Mouse (Mus musculus): ENCODE results near the gene Pigu. TPM values are rescaled to one million over a fixed set of nuclear protein-coding genes. Genes with fewer than 3 reads are reported as not detected.
A peak's percentile ranks its signal among the peaks of the same experiment; 100 is the strongest.

Gene Pigu
- total RNA-seq, 2 experiments from 2014 or later, result 36.1 to 38.3 TPM

DNA sequence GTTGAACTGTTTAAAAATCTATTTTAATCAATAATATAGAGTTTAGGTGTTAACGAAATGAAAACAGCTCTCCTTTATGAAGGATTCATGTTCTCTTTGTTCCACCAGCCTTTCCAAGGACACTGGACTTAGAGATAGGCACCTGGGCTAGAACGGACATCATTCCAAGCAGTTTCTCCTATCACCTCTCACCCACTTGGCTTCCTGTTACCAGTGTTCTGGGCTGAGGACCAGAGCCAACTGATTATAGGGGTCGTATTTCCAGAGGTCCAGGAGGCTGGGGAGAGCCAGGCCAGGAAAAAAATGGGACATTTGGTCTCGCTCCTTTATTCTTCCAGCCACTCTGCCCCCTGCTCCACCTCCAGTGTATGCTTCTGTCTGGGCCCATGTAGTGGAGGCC, 15.2 kb upstream of the Pigu start:
- intact Hi-C loops (cut with DNase I), result no loop called here
- peak; percentile 66 to 76 for DNase-seq

DNA sequence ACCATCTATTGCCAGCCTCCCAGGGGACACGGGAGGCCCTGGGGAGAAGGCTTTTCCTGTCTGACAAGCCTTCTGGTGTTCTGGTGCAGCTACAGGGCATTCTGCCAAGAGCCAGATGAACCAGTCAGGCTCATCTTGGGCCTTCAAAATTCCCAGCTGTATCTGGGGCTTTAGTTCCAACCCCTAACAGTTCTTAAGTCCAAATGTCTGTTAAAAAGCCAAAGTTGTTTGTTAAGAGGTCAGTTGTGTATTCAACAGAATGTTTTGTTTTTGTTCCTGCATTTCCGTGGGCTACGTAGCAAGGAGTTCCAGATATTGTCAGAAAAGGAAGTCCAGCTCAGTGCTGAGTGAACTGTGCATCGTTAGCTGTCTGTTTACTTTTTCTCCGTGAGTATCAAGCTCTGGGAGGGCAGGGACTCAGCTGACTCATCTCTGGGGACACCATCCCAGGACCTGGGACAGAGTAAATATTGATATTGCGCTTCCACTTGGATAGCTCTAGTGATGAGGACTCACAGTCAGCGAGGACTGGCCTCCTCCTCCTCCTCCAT, 12.2 kb upstream of the Pigu start:
- intact Hi-C loops (cut with DNase I), result no loop called here
- peak; percentile 73 to 80 for DNase-seq

DNA sequence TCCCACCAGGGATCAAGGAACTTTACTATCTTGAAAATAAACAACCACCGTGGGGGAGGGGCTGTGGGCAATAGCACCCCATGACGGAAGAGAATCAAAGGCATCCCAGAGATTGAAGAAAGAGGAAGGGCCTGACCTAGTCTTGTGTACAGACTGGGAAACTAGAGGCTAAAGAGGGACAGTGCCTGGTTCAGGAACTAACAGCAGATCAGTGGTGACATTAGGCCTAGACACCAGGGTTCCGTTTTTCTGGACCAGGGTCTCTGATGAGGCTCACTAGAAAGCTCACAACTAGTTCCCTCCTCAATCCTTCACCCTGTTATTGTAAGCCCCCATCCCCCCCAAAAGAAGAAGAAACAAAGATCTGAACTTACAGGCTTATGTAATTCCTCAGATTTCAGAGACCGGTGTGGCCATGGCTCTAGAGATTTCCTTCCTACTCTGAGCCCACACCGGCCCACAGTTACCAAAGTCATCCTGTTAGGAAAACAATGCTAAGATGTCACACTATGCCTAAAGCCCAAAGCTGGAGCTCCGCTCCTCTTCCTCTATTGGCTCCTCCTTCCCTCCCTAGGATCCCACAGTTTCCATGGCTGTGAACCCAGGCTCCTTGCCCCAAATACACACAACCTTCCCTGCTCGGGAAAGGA, 10.5 kb upstream of the Pigu start:
- intact Hi-C loops (cut with DNase I), result no loop called here
- no peak for DNase-seq

DNA sequence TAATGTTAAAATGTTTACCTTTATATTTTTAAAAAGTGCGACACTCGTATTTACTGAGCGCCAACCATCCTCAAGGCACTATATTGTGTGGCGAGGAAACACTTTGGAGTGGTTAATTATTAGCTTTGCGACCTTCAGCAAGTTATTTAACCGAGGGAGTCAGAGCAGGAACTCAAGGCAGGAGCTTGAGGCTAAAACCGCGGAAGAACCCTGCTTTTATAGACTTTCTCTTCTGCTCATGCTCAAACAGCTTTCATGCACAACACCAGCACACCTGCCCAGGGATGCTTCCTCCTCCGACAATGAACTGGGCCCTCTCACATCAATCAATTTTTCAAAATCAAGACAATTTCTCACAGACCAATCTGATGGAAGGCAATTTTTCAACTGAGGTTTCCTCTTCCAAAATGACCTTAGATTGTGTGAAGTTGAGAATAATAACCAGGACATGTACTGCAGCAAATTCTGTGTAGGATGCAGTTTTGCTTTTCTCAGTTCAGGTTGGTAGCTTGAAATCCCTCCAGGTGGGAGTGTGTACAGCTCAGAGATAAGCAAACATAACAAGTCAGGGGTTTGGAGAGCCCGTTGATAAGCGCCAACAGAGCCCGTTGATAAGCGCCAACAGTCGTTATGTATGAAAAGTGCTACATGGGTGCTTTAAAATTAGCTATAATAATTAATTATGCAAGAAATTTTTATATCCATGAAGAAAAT, 613 bp upstream of the Pigu start:
- intact Hi-C loops (cut with DNase I), result loop anchor here (1.0 kb wide), 1 partner anchor 23 kb away; the partner anchor contains the start of gene Trp53inp2

DNA sequence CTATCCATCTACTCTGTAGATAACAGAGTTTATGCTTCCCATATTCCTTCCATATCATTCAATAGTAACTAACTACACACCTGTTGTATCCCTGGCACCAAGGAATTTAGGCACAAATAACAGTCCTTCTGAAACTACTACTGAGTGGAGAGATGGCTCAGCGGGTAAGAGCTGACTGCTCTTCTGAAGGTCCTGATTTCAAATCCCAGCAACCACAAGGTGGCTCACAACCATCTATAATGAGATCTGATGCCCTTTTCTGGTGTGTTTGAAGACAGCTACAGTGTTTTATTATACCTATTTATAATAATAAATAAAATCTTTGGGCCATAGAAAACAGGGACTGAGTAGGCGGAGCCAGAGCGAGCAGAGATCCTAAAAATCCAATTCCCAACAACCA, 2.8 kb downstream of the Pigu start:
- intact Hi-C loops (cut with DNase I), result no loop called here
- DNase-seq, result no peak

More for the DNA sequence above, 613 bp upstream of the Pigu start:
- DNase-seq, result peak in 1 of 2 experiments; percentile 28

DNA sequence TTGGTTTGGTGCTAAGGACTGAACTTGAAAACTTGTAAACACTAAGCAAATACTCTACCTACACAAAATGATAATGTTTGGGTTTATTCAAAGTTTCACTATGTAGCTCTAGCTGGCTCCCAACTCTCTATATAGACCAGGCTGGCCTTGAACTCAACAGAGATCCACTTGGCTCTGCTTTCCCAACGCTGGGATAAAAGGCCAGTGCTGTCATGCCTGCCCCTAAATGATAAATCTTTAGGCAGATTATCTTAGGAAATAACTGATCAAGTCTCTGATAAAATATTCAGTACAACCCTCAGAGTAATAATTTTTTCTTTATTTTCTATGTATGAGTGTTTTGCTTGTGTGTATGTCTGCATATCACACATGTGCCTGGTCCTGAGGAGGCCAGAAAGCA, 10.6 kb downstream of the Pigu start:
- intact Hi-C loops (cut with DNase I), result no loop called here
- DNase-seq, result no peak

DNA sequence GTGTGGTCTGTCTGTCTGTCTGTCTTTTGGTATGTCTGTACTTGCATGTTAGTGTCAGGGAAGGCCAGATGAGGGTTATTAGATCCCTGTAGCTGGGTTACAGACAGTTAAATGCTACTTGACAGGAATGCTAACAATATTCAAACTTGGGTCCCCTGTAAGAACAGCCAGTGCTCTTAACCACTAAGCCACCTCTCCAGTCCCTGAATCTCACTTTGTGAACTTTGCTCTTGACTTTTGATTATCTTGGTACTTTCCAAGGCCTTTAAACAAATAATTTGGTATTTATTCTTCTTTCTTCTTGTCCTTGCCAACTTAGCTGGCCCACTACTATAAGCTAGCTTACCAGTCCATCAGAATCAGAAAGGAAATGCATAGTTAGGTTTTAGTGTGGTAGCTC, 17.1 kb downstream of the Pigu start:
- intact Hi-C loops (cut with DNase I), result no loop called here
- DNase-seq, result no peak

DNA sequence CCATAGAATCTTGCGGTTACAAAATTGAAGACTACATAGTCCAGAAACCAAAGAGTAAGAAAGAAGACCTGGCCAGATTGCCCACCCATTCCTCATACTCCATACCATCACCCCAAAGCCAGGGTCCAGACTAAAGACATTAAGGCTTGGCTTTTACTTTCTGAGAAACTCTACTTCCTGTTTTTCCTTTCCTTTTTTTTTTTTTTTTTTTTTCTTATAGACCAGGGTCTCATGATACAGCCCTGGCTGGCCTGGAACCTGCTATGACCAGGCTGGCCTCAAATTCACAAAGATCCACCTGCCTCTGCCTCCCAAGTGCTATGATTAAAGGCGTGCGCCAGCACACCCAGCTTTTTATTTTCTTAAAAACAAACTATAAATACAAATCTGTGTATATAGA, 21.0 kb downstream of the Pigu start:
- DNase-seq, result no peak
- intact Hi-C loops (cut with DNase I), result no loop called here

DNA sequence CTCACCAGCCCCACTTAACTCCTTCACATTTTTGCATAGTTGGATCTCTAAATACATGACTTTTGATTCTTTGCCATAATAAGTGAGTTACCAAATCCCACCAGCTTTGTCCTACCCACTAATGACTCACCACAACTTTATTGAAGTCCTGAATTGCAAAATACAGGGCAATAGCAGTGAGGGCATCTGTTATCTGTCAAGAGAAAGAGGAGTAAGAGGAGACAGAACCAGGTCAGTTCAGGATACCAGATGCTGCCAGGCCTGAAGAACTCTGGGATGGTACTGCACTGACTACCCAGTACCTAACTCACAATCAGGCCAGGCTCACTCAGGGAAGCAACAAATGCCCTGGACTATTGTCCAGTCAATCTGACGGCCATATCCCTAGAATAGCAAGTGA, 22.0 kb downstream of the Pigu start:
- intact Hi-C loops (cut with DNase I), result no loop called here
- no peak for DNase-seq

DNA sequence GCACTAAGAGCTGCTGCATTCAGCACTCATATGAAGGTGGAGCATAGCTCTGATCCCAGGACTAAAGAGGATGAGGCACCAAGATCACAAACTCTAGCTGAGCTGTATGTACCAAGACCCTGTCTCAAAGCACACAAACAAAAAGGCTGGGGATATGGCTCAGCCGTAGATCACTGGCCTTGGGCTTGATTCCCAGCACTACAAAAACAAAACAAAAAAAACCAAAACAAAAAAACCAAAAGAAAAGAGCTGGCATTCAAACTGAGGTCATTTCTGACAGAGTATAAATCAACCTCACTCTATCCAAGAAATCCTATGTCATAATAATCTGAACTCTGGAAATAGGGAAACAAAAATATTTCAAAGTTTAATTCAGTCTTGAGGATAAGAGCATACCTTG, 23.8 kb downstream of the Pigu start:
- DNase-seq, result no peak
- intact Hi-C loops (cut with DNase I), result no loop called here

DNA sequence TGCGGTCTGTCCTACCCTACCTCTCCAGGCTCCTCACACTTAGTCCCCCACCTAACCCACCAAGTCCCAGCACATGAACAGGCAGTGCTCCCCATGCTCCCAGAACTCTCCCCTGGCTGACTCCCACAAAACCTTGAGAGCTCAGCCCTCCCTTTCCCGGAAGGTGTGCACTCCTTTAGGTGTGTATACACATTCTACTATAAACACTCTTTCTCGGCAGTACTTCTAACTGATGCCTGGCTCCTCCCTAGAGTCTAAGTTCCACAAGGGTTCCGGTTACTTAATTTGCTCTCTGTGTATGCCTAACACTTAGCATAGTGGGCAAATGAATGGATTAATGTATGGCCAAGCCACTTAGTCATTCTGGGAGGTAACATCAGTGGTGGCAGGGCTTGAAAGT, 25.9 kb downstream of the Pigu start:
- intact Hi-C loops (cut with DNase I), result no loop called here

DNA sequence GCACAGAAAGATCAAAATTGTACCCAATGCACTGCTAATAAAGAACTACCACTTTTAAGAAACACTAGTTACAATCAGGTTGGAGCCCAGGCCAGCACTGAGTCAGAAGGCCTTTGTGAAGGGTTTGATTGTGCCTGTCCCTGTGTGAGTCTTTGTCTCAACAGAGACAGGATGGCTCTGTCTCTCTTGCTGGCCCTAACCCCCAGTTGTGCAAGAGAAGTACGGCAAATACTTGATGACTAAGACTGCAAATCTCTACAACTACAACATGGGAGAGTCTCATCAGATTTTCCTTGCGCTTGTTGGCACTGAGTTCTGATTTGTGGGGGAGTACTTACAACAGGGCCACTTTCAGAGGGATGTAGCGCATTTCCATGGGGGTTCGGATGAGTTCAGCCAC, 26.4 kb downstream of the Pigu start:
- DNase-seq, result no peak
- intact Hi-C loops (cut with DNase I), result no loop called here

More for the DNA sequence above, 25.9 kb downstream of the Pigu start:
- DNase-seq, result no peak

DNA sequence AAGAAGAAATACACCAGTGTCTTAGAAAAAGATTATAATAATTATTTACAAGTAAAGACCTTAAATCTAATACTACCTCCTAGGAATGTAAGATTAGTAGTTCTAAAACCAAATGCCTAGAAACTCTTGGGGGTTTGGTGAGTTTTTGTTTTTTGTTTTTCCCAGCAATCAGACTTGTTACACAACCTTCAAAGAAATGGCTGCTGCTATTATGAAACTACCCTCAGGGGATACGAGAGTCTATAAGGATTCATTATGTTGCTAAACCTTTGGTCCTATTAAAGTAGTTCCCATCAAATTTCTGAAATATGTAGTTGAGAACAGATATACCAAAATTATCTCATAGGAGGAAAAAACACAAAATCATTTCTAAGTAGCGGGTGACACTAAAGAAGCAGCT, 27.5 kb downstream of the Pigu start:
- DNase-seq, result no peak
- intact Hi-C loops (cut with DNase I), result no loop called here

DNA sequence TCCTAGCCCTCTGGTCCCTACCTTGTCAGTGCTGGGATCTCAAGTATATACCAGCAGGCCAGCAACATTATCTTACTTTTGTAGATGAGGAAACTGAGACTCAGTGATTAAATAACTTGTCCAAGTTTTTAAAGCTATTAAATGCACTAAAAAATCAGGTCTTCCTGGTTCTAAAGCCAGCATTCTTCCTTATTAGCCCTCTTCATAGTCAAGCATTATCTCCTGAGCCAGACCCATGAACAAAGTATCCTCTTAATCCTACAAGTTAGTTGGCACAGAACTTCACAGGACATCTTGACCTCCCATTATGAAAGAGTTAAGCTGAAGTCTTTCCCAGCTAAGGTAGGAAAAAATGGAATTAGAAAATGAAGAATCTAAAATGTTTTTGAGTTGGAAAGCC, 28.3 kb downstream of the Pigu start:
- intact Hi-C loops (cut with DNase I), result no loop called here
- DNase-seq, result no peak

DNA sequence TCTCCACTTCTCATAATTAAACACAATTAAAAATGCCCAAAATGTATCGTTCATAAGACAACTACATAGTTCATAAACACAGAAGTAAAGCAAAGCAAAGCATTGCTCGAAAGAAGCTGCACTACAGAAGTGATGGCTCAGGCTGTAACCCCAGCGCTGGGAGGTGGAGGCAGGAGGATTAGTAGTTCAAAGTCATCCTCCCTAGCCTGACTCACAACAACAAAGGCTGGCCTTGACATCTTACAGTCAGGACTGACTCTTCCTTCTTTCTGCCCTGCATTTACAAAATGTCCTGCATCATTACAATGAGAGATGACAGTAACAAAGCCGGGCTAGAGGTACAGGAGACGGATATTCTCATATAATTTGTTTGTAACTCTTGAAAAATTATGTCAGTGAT, 29.3 kb downstream of the Pigu start:
- intact Hi-C loops (cut with DNase I), result no loop called here
- no peak for DNase-seq

DNA sequence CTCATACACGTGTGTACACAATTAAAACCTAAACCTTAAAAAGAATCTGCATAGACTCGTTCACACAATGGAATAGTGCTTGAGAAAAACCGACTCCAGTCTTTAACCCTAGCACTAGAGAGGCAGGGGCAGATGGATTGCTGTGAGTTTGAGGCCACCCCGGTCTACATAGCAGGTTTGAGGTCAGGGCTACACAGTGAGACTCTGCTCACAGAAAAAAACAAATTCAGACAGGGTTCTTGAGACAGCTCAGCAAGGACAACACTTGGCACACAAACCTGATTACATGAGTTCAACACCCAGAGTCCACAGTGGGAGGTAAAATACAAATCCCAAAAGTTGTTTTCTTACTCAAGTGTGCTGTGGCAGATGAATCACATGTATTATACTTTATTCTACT, 31.2 kb downstream of the Pigu start:
- no peak for DNase-seq
- intact Hi-C loops (cut with DNase I), result no loop called here

DNA sequence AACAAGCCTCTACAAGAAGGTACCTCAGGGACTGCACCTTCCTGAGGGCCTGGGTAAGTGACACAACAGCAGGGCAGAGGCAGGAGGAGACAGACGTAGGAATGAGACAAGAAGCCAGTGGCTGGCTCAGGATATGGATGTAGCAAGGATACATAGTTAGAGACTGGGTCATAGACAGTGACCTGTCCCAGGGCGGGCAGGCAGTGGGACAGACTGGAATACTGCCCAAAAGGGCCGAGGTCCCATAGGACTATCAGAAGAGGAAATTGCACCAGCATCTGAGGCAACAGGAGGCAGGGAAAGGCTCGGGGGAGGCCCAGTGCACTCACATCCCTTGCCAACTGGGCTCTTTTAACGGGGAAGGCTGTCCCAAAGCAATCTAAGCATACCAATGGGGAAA, 36.6 kb downstream of the Pigu start:
- intact Hi-C loops (cut with DNase I), result no loop called here
- DNase-seq, result peak; percentile 34 to 50

DNA sequence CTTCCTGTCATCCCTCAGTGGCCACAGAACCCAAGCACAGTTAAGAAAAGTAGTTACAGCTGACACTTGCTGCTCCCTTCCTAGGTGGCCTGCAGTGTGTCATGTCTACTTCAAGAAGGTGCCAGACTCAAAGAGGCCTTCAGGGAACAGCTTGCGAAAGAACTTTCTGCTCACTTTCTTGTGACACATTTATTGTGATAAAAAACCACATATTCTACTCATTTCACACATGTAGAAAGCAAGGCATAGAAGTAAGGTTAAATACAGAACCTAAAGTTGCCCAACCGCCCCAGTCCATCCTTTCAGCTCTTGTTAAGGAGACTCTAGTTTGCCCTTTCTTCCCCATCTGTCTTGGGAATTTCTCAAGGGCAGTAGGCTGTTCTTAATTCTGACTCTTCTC, 38.6 kb downstream of the Pigu start:
- intact Hi-C loops (cut with DNase I), result no loop called here

DNA sequence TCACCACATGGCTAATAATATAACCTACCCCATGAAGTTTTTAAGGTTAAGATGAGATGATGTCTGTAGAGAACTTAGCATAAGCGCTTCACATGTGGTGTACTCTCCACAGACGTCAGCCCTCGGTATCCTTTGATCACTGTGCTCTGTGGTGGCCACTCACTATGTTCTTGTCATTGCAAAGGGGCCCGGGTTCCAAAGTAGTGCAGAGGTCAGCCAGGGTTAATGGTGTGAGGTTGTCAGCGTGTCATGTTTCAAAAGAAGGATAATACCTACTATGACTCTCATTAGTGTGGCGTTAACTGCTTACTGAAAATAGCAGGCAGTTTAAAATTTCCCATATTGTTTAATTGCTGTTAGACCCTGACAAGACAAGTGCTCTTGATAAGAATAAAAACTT, 43.6 kb downstream of the Pigu start:
- intact Hi-C loops (cut with DNase I), result no loop called here
- DNase-seq, result no peak

More for the DNA sequence above, 38.6 kb downstream of the Pigu start:
- no peak for DNase-seq

DNA sequence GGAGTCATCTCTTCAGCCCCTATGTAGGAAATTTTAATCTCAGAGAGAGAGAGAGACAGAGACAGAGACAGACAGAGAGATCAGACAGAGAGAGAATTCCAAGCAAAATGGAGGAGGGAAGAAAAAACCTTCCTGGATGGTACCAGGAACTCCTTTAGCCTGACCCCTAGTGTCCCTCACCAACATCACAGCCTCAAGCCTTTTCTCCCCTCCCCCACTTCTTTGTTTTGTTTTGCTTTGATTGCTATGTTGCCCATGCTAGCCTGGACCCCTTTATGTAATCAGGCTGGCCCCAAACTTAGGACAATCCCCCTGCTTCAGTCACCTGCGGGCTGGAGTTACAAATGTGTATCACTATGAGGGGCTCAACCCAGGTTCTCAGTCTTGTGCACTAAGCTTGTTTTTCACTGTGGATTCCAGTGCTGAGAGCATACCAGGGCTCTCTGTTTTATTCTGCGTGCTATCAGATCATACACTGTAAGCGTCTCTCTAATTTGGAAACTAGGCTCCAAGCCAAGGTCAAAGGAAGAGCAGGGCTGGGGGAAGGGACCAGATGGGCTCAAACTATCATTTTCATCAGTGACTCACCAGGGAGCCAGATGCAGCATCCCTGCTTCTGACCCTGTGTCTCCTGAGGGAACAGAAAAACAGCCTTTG, 48.2 kb downstream of the Pigu start:
- peak; percentile 58 for DNase-seq
- intact Hi-C loops (cut with DNase I), result no loop called here

DNA sequence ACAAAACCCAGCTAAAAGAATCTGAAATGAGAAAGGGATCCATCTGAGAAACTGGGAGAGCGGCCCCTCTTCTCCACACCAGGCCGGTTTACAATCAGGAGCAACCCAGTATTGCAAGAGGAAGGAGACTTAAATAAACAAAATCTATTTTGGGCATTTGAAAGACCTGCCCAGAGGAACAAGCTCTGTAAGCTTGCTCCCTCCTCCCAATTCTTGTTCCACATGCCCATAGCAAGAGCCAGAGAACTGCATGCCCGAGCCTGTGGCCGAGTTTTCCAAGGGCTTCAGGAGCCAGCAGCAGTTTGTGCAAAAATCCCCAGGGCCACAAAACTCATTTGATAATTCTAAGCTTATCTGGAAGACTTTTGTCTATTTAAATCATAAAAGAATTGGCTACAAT, 57.7 kb downstream of the Pigu start:
- DNase-seq, result peak; percentile 55 to 58
- intact Hi-C loops (cut with DNase I), result no loop called here

DNA sequence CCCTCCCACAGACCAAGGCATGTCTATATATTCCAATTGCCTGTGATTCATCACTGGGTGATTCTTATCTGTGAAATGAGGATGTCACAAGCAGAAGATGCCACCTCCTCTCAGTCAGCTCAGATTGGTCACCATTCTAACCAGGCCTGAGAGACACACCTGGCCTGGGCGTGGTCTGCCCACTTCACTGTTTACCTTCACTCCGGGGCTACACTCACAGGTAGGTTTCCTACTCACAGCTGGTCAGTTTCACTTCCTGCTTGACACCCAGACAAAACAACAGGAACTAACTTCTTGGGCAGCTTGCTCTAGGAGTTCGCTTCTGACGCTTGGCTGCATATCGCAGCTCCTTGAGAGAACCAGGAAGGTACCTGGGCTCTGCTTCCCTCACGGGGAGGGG, 61.8 kb downstream of the Pigu start:
- no peak for DNase-seq
- intact Hi-C loops (cut with DNase I), result no loop called here
